In genomic region chr6:111702864-111703263, GRCm38 (mm10) we compare ENCODE assay signal across 12 mouse cellular contexts.
"Had no signal": no experiment of that assay in that cellular context is flagged by ENCODE, and none has a peak within 500 bp of the region (broad histone marks: within the 10 kb centered on the region; RNA-seq: fewer than 3 reads in every experiment).

No protein-coding gene starts in this region.

- H3K4me3 ChIP-seq: layer of hippocampus, adult 2 months; liver, embryonic 13.5 days had no signal

- H3K27me3 ChIP-seq: liver, embryonic 13.5 days had no signal

- H3K4me2 ChIP-seq: liver, embryonic 13.5 days; midbrain, embryonic 11.5 days had no signal

- DNase-seq: kidney, adult 2 months; kidney, postnatal 25 days; layer of hippocampus, adult 9-11 months; liver, embryonic 13.5 days; lung, postnatal 10 days; lung, postnatal 4 days; midbrain, embryonic 14.5 days; thymus, adult 18-20 months; thymus, postnatal 36 days had no signal

- H3K4me1 ChIP-seq: liver, embryonic 13.5 days had no signal

- H3K36me3 ChIP-seq: liver, embryonic 13.5 days had no signal

- H3K9ac ChIP-seq: liver, embryonic 13.5 days had no signal

- H3K27ac ChIP-seq: kidney, postnatal 0 days; layer of hippocampus, adult 2 months; liver, embryonic 13.5 days had no signal

- H3K9me3 ChIP-seq: liver, embryonic 13.5 days had no signal
